Mouse (Mus musculus) cerebellum, postnatal 14 days (tissue): ENCODE results near the gene Cyp2b10.
"Not testable (repeated sequence)": the region's sequence is repeated elsewhere in the genome, so short reads cannot be mapped to it uniquely, and the experiment has no call there.

Source experiments
- DNase-seq, 2 experiments: peaks; one replicate each; pipeline ENCODE4 v3.0.0; 2021; ENCODE audit warnings: mixed read lengths in 2 of 2

The Cyp2b10 gene

GRCm38 (mm10) chr7:25916116-25916515 lies 18.7 kb downstream of the Cyp2b10 start:
- DNase-seq, result no peak

- DNase-seq, result not testable (repeated sequence)
Observed at GRCm38 (mm10) chr7:25917271-25917670, 19.9 kb downstream of the Cyp2b10 start.

- DNase-seq, result no peak
Observed at GRCm38 (mm10) chr7:25919467-25919866, 22.0 kb downstream of the Cyp2b10 start.

GRCm38 (mm10) chr7:25945274-25945673 lies 47.9 kb downstream of the Cyp2b10 start:
- no peak for DNase-seq
